Mouse (Mus musculus): ENCODE results near the gene Arhgap15. TPM values are rescaled to one million over a fixed set of nuclear protein-coding genes. Genes with fewer than 3 reads are reported as not detected.

Arhgap15 gene
- polyA plus RNA-seq, 1 experiment from 2014 or later, result 0.38 TPM

- 83% methylated on average over 6 of the region's 6 CpGs for WGBS
- Histone ChIP-seq H3K4me1 (peaks cover 4% of the 10 kb centered on the region; the same call in 1 of the 2 replicates), H3K36me3 (no peaks in the 10 kb centered on the region), H3K27me3 (ENCODE audit: insufficient read depth, poor library complexity, severe bottlenecking) (no peaks in the 10 kb centered on the region), H3K9me3 (no peaks in the 10 kb centered on the region), H3K4me3 (no peak overlapping the region), H3K27ac (no peak overlapping the region)
- no peak for DNase-seq (ENCODE audit: low spot score)
Observed at GRCm38 (mm10) chr2:44356887-44357251, 608.2 kb downstream of the Arhgap15 start.

- no peaks in the 10 kb centered on the region for H3K9me3 ChIP-seq
- no peak for DNase-seq (ENCODE audit: low spot score)
- WGBS, result 71% methylated on average over 2 of the region's 2 CpGs
Observed at GRCm38 (mm10) chr2:44380225-44380624, 631.6 kb downstream of the Arhgap15 start.

GRCm38 (mm10) chr2:44384541-44384940, 635.9 kb downstream of the Arhgap15 start:
- Histone ChIP-seq H3K4me1 (no peaks in the 10 kb centered on the region), H3K27me3 (ENCODE audit: insufficient read depth, poor library complexity, severe bottlenecking) (no peaks in the 10 kb centered on the region), H3K9me3 (no peaks in the 10 kb centered on the region), H3K4me3 (no peak overlapping the region), H3K36me3 (no peaks in the 10 kb centered on the region), H3K27ac (no peak overlapping the region)
- no peak for DNase-seq (ENCODE audit: low spot score)
- 82% methylated on average over 6 of the region's 6 CpGs for WGBS

More at GRCm38 (mm10) chr2:44380225-44380624, 631.6 kb downstream of the Arhgap15 start:
- Histone ChIP-seq H3K27ac (no peak overlapping the region), H3K36me3 (no peaks in the 10 kb centered on the region), H3K4me3 (no peak overlapping the region), H3K27me3 (ENCODE audit: insufficient read depth, poor library complexity, severe bottlenecking) (no peaks in the 10 kb centered on the region), H3K4me1 (no peaks in the 10 kb centered on the region)

- no peak for DNase-seq (ENCODE audit: low spot score)
- WGBS, result 79% methylated on average over 4 of the region's 4 CpGs
Observed at GRCm38 (mm10) chr2:44389556-44389955, 640.9 kb downstream of the Arhgap15 start.

GRCm38 (mm10) chr2:44393789-44394188, 645.2 kb downstream of the Arhgap15 start:
- H3K4me3 ChIP-seq, result no peak overlapping the region
- no peaks in the 10 kb centered on the region for H3K27me3 ChIP-seq (ENCODE audit: insufficient read depth, poor library complexity, severe bottlenecking)
- no peaks in the 10 kb centered on the region for H3K36me3 ChIP-seq
- 72% methylated on average over 8 of the region's 8 CpGs for WGBS
- no peaks in the 10 kb centered on the region for H3K4me1 ChIP-seq
- H3K27ac ChIP-seq, result no peak overlapping the region
- no peak for DNase-seq (ENCODE audit: low spot score)
- no peaks in the 10 kb centered on the region for H3K9me3 ChIP-seq

More at GRCm38 (mm10) chr2:44389556-44389955, 640.9 kb downstream of the Arhgap15 start:
- Histone ChIP-seq H3K36me3 (no peaks in the 10 kb centered on the region), H3K4me1 (no peaks in the 10 kb centered on the region), H3K9me3 (no peaks in the 10 kb centered on the region), H3K27ac (no peak overlapping the region), H3K4me3 (no peak overlapping the region), H3K27me3 (ENCODE audit: insufficient read depth, poor library complexity, severe bottlenecking) (no peaks in the 10 kb centered on the region)

GRCm38 (mm10) chr2:44394956-44395501, 646.4 kb downstream of the Arhgap15 start:
- Histone ChIP-seq H3K4me3 (no peak overlapping the region), H3K36me3 (no peaks in the 10 kb centered on the region), H3K4me1 (no peaks in the 10 kb centered on the region), H3K27me3 (ENCODE audit: insufficient read depth, poor library complexity, severe bottlenecking) (no peaks in the 10 kb centered on the region), H3K9me3 (no peaks in the 10 kb centered on the region), H3K27ac (no peak overlapping the region)
- 61% methylated on average over 6 of the region's 6 CpGs for WGBS
- DNase-seq (ENCODE audit: low spot score), result no peak

- Histone ChIP-seq H3K36me3 (no peaks in the 10 kb centered on the region), H3K4me3 (no peak overlapping the region), H3K9me3 (no peaks in the 10 kb centered on the region), H3K27me3 (ENCODE audit: insufficient read depth, poor library complexity, severe bottlenecking) (no peaks in the 10 kb centered on the region), H3K27ac (no peak overlapping the region), H3K4me1 (no peaks in the 10 kb centered on the region)
- 84% methylated on average over 2 of the region's 2 CpGs for WGBS
- no peak for DNase-seq (ENCODE audit: low spot score)
Observed at GRCm38 (mm10) chr2:44395577-44395976, 647.0 kb downstream of the Arhgap15 start.

- H3K4me3 ChIP-seq, result no peak overlapping the region
- no peaks in the 10 kb centered on the region for H3K4me1 ChIP-seq
- no peaks in the 10 kb centered on the region for H3K9me3 ChIP-seq
- no peaks in the 10 kb centered on the region for H3K36me3 ChIP-seq
- no peak overlapping the region for H3K27ac ChIP-seq
- 34% methylated on average over 1 of the region's 1 CpGs for WGBS
- no peak for DNase-seq (ENCODE audit: low spot score)
- no peaks in the 10 kb centered on the region for H3K27me3 ChIP-seq (ENCODE audit: insufficient read depth, poor library complexity, severe bottlenecking)
Observed at GRCm38 (mm10) chr2:44397209-44397608, 648.6 kb downstream of the Arhgap15 start.

GRCm38 (mm10) chr2:44397735-44398337, 649.2 kb downstream of the Arhgap15 start:
- H3K9me3 ChIP-seq, result no peaks in the 10 kb centered on the region
- H3K27ac ChIP-seq, result no peak overlapping the region
- no peaks in the 10 kb centered on the region for H3K36me3 ChIP-seq
- no peaks in the 10 kb centered on the region for H3K4me1 ChIP-seq
- no peak for DNase-seq (ENCODE audit: low spot score)
- 92% methylated on average over 4 of the region's 4 CpGs for WGBS
- no peak overlapping the region for H3K4me3 ChIP-seq
- H3K27me3 ChIP-seq (ENCODE audit: insufficient read depth, poor library complexity, severe bottlenecking), result no peaks in the 10 kb centered on the region

GRCm38 (mm10) chr2:44399191-44399926, 650.7 kb downstream of the Arhgap15 start:
- Histone ChIP-seq H3K36me3 (no peaks in the 10 kb centered on the region), H3K9me3 (no peaks in the 10 kb centered on the region), H3K4me1 (no peaks in the 10 kb centered on the region), H3K4me3 (no peak overlapping the region), H3K27ac (no peak overlapping the region), H3K27me3 (ENCODE audit: insufficient read depth, poor library complexity, severe bottlenecking) (no peaks in the 10 kb centered on the region)
- no peak for DNase-seq (ENCODE audit: low spot score)

- Histone ChIP-seq H3K36me3 (0 out of 2 replicates have a peak, but pooled peaks cover 4% of the 10 kb centered on the region), H3K4me3 (no peak overlapping the region), H3K27me3 (ENCODE audit: insufficient read depth, poor library complexity, severe bottlenecking) (no peaks in the 10 kb centered on the region), H3K9me3 (no peaks in the 10 kb centered on the region; the same call in 1 of the 2 replicates), H3K27ac (no peak overlapping the region), H3K4me1 (no peaks in the 10 kb centered on the region)
- 80% methylated on average over 3 of the region's 3 CpGs for WGBS
- no peak for DNase-seq (ENCODE audit: low spot score)
Observed at GRCm38 (mm10) chr2:44401704-44402422, 653.2 kb downstream of the Arhgap15 start.

- H3K27ac ChIP-seq, result no peak overlapping the region
- no peaks in the 10 kb centered on the region for H3K4me1 ChIP-seq
- WGBS, result 64% methylated on average over 2 of the region's 2 CpGs
- no peaks in the 10 kb centered on the region for H3K9me3 ChIP-seq
- H3K27me3 ChIP-seq (ENCODE audit: insufficient read depth, poor library complexity, severe bottlenecking), result no peaks in the 10 kb centered on the region
- DNase-seq (ENCODE audit: low spot score), result no peak
- no peaks in the 10 kb centered on the region for H3K36me3 ChIP-seq
- H3K4me3 ChIP-seq, result no peak overlapping the region
Observed at GRCm38 (mm10) chr2:44411660-44412059, 663.0 kb downstream of the Arhgap15 start.

GRCm38 (mm10) chr2:44416331-44416730, 667.7 kb downstream of the Arhgap15 start:
- Histone ChIP-seq H3K36me3 (no peaks in the 10 kb centered on the region), H3K4me1 (no peaks in the 10 kb centered on the region), H3K4me3 (no peak overlapping the region), H3K27me3 (ENCODE audit: insufficient read depth, poor library complexity, severe bottlenecking) (no peaks in the 10 kb centered on the region), H3K27ac (no peak overlapping the region), H3K9me3 (no peaks in the 10 kb centered on the region)
- DNase-seq (ENCODE audit: low spot score), result no peak
- WGBS, result 86% methylated on average over 4 of the region's 4 CpGs
